Mouse (Mus musculus) liver, embryonic 13.5 days (tissue): ENCODE data around the gene Cd247. TPM values are rescaled to one million over a fixed set of nuclear protein-coding genes. Genes with fewer than 3 reads are reported as not detected.

ENCODE experiments used
- ATAC-seq: fragments of 200-750 bp; cut with Nextera tagmentation; 2 replicates; pipeline ENCODE4 v1.8.0; 2017; ENCODE audit warnings: low read depth, mild to moderate bottlenecking, moderate number of reproducible peaks, moderate library complexity
- DNase-seq: peaks from one replicate; pipeline ENCODE4 v3.0.0; 2022
- H3K27ac ChIP-seq: fragments of 300-500 bp; sonication (generic); 2 replicates; pipeline ENCODE4 v1.5.1; 2015; ENCODE audit warnings: moderate library complexity, mild to moderate bottlenecking, inconsistent platforms
- H3K27me3 ChIP-seq: fragments of 300-500 bp; sonication (generic); 2 replicates; pipeline ENCODE4 v1.6.1; 2015; ENCODE audit warnings: mild to moderate bottlenecking, inconsistent platforms
- H3K36me3 ChIP-seq: fragments of 300-500 bp; sonication (generic); 2 replicates; pipeline ENCODE4 v1.6.1; 2015; ENCODE audit warnings: mild to moderate bottlenecking, inconsistent platforms
- H3K4me1 ChIP-seq: fragments of 300-500 bp; sonication (generic); replicated peaks from 2 replicates; pipeline ENCODE4 v1.6.1; 2015; ENCODE audit warnings: inconsistent platforms
- H3K4me2 ChIP-seq: fragments of 300-500 bp; sonication (generic); 2 replicates; pipeline ENCODE4 v1.6.1; 2015; ENCODE audit warnings: inconsistent platforms, mild to moderate bottlenecking, moderate library complexity
- H3K4me3 ChIP-seq: fragments of 300-500 bp; sonication (generic); replicated peaks from 2 replicates; pipeline ENCODE4 v1.5.1; 2015; ENCODE audit warnings: mild to moderate bottlenecking, inconsistent platforms
- H3K9ac ChIP-seq: fragments of 300-500 bp; sonication (generic); 2 replicates; pipeline ENCODE4 v1.6.1; 2015; ENCODE audit warnings: mild to moderate bottlenecking, inconsistent platforms
- H3K9me3 ChIP-seq: fragments of 300-500 bp; sonication (generic); replicated peaks from 2 replicates; pipeline ENCODE4 v1.6.1; 2016; ENCODE audit warnings: inconsistent platforms
- WGBS: fragments of 180-500 bp; shearing (Covaris S2); methylation state at CpG from one replicate; pipeline ENCODE4 v1.1.7; 2015; ENCODE audit not compliant: insufficient replicate concordance; 5-methylcytosine and 5-hydroxymethylcytosine counted together
- polyA plus RNA-seq: library from polyadenylated mRNA; unstranded; fragments of >200 nt; fragmentation: Nextera tagmentation; extraction: Ambion mirVana; gene quantifications from 2 replicates; pipeline ENCODE4 v1.2.1, GENCODE M21; 2015

Gene Cd247
- polyA plus RNA-seq, 1 experiment from 2014 or later: 0.30 TPM

- Histone ChIP-seq H3K4me2 (peak overlapping the region; percentile 74), H3K4me3 (peak overlapping the region; percentile 55), H3K9me3 (no peaks in the 10 kb centered on the region), H3K4me1 (peaks cover 25% of the 10 kb centered on the region), H3K36me3 (peaks cover 4% of the 10 kb centered on the region), H3K27ac (no peak overlapping the region), H3K9ac (peak overlapping the region; percentile 67), H3K27me3 (peaks cover 5% of the 10 kb centered on the region; the same call in 1 of the 2 replicates)
- WGBS: 3% methylated on average over 13 of the region's 13 CpGs
- DNase-seq (no peak), ATAC-seq (peak; percentile 61)
Measured at GRCm38 (mm10) chr1:165779954-165780585, 8.4 kb upstream of the Cd247 start.

- Histone ChIP-seq H3K27ac (no peak overlapping the region), H3K4me1 (peaks cover 22% of the 10 kb centered on the region), H3K36me3 (no peaks in the 10 kb centered on the region), H3K4me3 (peak overlapping the region; percentile 55), H3K9ac (peak overlapping the region; percentile 67), H3K4me2 (peak overlapping the region; percentile 74), H3K9me3 (no peaks in the 10 kb centered on the region), H3K27me3 (peaks cover 5% of the 10 kb centered on the region; the same call in 1 of the 2 replicates)
- 6% methylated on average over 20 of the region's 20 CpGs for WGBS
- DNase-seq (no peak), ATAC-seq (peak; percentile 39)
Measured at GRCm38 (mm10) chr1:165780586-165781111, 7.8 kb upstream of the Cd247 start.

- 0 out of 2 replicates have a peak overlapping the region, but pooled peaks have one; percentile 74 for H3K4me2 ChIP-seq
- H3K27ac ChIP-seq: no peak overlapping the region
- peaks cover 5% of the 10 kb centered on the region; the same call in 1 of the 2 replicates for H3K27me3 ChIP-seq
- H3K9ac ChIP-seq: no peak overlapping the region
- H3K9me3 ChIP-seq: no peaks in the 10 kb centered on the region
- 52% methylated on average over 9 of the region's 9 CpGs for WGBS
- ATAC-seq (no peak), DNase-seq (no peak)
- peaks cover 16% of the 10 kb centered on the region for H3K4me1 ChIP-seq
- no peak overlapping the region for H3K4me3 ChIP-seq
- H3K36me3 ChIP-seq: no peaks in the 10 kb centered on the region
Measured at GRCm38 (mm10) chr1:165781426-165781825, 7.1 kb upstream of the Cd247 start.

- no peak for ATAC-seq
- no peak overlapping the region for H3K9ac ChIP-seq
- no peak overlapping the region for H3K4me3 ChIP-seq
- no peaks in the 10 kb centered on the region for H3K36me3 ChIP-seq
- no peak overlapping the region for H3K27ac ChIP-seq
- no peak for DNase-seq
- WGBS: 71% methylated on average over 12 of the region's 12 CpGs
- H3K27me3 ChIP-seq: peaks cover 5% of the 10 kb centered on the region; the same call in 1 of the 2 replicates
- peaks cover 11% of the 10 kb centered on the region for H3K4me1 ChIP-seq
- H3K4me2 ChIP-seq: no peak overlapping the region
- H3K9me3 ChIP-seq: no peaks in the 10 kb centered on the region
Measured at GRCm38 (mm10) chr1:165781911-165782310, 6.6 kb upstream of the Cd247 start.

GRCm38 (mm10) chr1:165786296-165786695, 2.2 kb upstream of the Cd247 start:
- peaks cover 5% of the 10 kb centered on the region; the same call in 1 of the 2 replicates for H3K27me3 ChIP-seq
- no peak overlapping the region for H3K27ac ChIP-seq
- 0 out of 2 replicates have a peak, but pooled peaks cover 6% of the 10 kb centered on the region for H3K4me1 ChIP-seq
- no peak for ATAC-seq
- WGBS: 68% methylated on average over 11 of the region's 11 CpGs
- no peaks in the 10 kb centered on the region for H3K9me3 ChIP-seq
- no peak overlapping the region for H3K4me2 ChIP-seq
- H3K9ac ChIP-seq: no peak overlapping the region
- H3K4me3 ChIP-seq: no peak overlapping the region
- H3K36me3 ChIP-seq: no peaks in the 10 kb centered on the region
- DNase-seq: no peak

- Histone ChIP-seq H3K4me2 (no peak overlapping the region), H3K4me3 (no peak overlapping the region), H3K27me3 (no peaks in the 10 kb centered on the region), H3K9me3 (no peaks in the 10 kb centered on the region), H3K27ac (no peak overlapping the region), H3K9ac (no peak overlapping the region), H3K36me3 (no peaks in the 10 kb centered on the region), H3K4me1 (0 out of 2 replicates have a peak, but pooled peaks cover 6% of the 10 kb centered on the region)
- WGBS: 77% methylated on average over 17 of the region's 17 CpGs
- ATAC-seq (no peak), DNase-seq (no peak)
Measured at GRCm38 (mm10) chr1:165789066-165789660, 682 bp downstream of the Cd247 start.

- Histone ChIP-seq H3K4me1 (0 out of 2 replicates have a peak, but pooled peaks cover 6% of the 10 kb centered on the region), H3K9ac (no peak overlapping the region), H3K4me2 (no peak overlapping the region), H3K27me3 (no peaks in the 10 kb centered on the region), H3K4me3 (no peak overlapping the region), H3K36me3 (no peaks in the 10 kb centered on the region), H3K27ac (no peak overlapping the region), H3K9me3 (no peaks in the 10 kb centered on the region)
- 75% methylated on average over 6 of the region's 6 CpGs for WGBS
- DNase-seq (no peak), ATAC-seq (no peak; the same call in 1 of the 2 replicates)
Measured at GRCm38 (mm10) chr1:165789963-165790362, 1.5 kb downstream of the Cd247 start.

- H3K4me3 ChIP-seq: no peak overlapping the region
- H3K36me3 ChIP-seq: no peaks in the 10 kb centered on the region
- no peak for DNase-seq
- no peaks in the 10 kb centered on the region for H3K27me3 ChIP-seq
- no peak overlapping the region for H3K9ac ChIP-seq
- WGBS: 90% methylated on average over 17 of the region's 17 CpGs
- H3K27ac ChIP-seq: no peak overlapping the region
- H3K4me1 ChIP-seq: 0 out of 2 replicates have a peak, but pooled peaks cover 6% of the 10 kb centered on the region
- no peaks in the 10 kb centered on the region for H3K9me3 ChIP-seq
- H3K4me2 ChIP-seq: no peak overlapping the region
- ATAC-seq: no peak
Measured at GRCm38 (mm10) chr1:165790461-165791210, 2.2 kb downstream of the Cd247 start.

- Histone ChIP-seq H3K4me2 (no peak overlapping the region), H3K4me1 (0 out of 2 replicates have a peak, but pooled peaks cover 6% of the 10 kb centered on the region), H3K4me3 (no peak overlapping the region), H3K36me3 (no peaks in the 10 kb centered on the region), H3K9ac (no peak overlapping the region), H3K27me3 (no peaks in the 10 kb centered on the region), H3K9me3 (no peaks in the 10 kb centered on the region), H3K27ac (no peak overlapping the region)
- WGBS: 83% methylated on average over 9 of the region's 9 CpGs
- no peak for ATAC-seq
- no peak for DNase-seq
Measured at GRCm38 (mm10) chr1:165791411-165791810, 2.9 kb downstream of the Cd247 start.

- H3K9me3 ChIP-seq: no peaks in the 10 kb centered on the region
- ATAC-seq: no peak
- H3K4me3 ChIP-seq: no peak overlapping the region
- no peaks in the 10 kb centered on the region for H3K27me3 ChIP-seq
- no peaks in the 10 kb centered on the region for H3K4me1 ChIP-seq
- no peak overlapping the region for H3K9ac ChIP-seq
- no peaks in the 10 kb centered on the region for H3K36me3 ChIP-seq
- no peak overlapping the region for H3K27ac ChIP-seq
- no peak overlapping the region for H3K4me2 ChIP-seq
- no peak for DNase-seq
- WGBS: 75% methylated on average over 11 of the region's 11 CpGs
Measured at GRCm38 (mm10) chr1:165801709-165802310, 13.3 kb downstream of the Cd247 start.

- Histone ChIP-seq H3K9ac (no peak overlapping the region), H3K9me3 (no peaks in the 10 kb centered on the region), H3K27me3 (no peaks in the 10 kb centered on the region), H3K4me1 (no peaks in the 10 kb centered on the region), H3K36me3 (no peaks in the 10 kb centered on the region), H3K4me2 (no peak overlapping the region), H3K4me3 (no peak overlapping the region), H3K27ac (no peak overlapping the region)
- ATAC-seq (no peak), DNase-seq (no peak)
- WGBS: 76% methylated on average over 5 of the region's 5 CpGs
Measured at GRCm38 (mm10) chr1:165803107-165803506, 14.6 kb downstream of the Cd247 start.
